Mouse (Mus musculus): ENCODE measurements around the gene Gtf2h3. TPM values are rescaled to one million over a fixed set of nuclear protein-coding genes. Genes with fewer than 3 reads are reported as not detected.

The Gtf2h3 gene
- polyA plus RNA-seq (2015; fragmentation: Nextera tagmentation; extraction: Ambion mirVana): 21.0 and 33.0 TPM in 2 replicates

DNA sequence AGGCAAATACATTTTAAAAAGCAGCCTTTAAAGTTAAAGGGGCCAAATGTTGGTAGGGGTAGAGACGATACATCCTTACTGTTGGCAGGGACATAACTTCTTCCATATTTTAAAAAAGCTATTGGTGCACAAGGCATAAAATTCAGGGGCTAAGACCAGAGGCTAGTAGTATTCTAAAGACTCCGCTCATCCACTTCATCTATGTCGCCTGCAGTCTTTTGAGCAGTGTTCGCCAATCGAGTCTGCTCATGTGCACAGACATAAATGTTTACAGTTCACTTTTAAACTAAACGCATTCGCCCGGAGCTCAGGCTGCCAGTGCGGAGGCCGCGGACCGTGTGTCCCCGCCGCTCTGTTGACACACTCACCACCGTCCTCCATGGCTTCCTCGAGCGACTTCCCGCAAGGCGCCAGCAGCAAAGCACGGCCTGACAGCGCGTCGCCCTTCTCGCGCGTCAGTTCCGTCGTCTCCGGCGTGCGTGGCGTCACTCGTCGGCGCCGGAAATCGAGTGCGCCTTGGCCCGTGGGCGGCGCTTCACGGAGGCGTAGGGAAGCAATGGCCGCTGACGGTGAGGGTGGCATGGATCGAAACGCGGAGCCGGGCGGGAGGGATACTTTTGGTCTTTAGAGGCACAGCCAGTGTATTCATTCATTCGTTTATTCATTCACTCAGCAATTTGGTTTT, at the start of gene Gtf2h3, which contains the start of gene Eif2b1:
TSS of gene Gtf2h3 (plus strand) at position 508 of the 685 bp plus-strand sequence.
TSS of gene Eif2b1 (minus strand) at position 499 of the 685 bp plus-strand sequence.

DNA sequence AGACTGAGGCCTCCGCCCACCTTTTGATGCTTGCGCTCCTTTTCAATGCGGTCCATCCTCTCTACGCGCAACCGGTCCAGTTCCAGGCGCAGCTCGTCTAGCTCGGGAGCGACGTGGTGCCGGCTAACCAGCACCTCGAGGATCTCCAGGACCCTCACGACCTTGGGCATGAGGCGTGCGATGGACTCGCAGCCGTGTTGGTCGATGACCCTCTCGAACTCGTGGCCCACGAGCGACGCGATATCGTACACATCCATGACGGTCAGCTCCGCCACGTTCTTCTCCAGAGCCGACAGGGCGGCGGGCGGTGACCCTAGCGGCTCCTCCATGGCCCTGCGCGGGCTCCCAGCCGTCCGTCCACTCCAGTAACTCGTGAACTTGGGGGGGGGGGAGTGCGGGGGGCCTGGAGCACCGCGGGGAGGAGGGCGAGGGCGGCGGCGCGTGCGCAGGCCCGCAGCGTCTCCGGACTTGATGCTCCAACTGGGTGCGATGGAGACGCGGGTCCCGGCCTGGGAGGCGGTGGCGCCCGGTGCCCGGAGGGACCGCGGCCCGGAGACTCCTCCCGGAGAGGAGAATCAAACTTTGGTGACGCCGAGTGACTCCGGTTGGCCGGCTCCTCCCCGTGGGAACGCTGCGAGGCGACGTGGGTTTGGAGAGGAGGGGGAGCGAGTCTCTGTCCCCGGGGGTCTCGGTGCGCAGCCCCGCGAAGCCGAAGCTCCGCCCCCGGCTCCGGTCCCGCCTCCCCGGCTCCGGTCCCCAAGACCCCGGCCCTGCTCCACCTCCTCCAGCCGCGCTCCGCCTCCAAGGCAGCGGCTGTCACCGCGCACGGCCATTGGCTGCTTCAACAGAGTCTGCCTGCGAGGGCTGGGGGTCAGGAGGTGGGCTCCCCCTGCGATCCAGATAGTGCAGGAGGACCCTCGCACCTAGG, 48.0 kb upstream of the Gtf2h3 start, which contains the start of gene Rilpl1:
TSS of gene Rilpl1 (minus strand) at position 737 of the 928 bp plus-strand sequence.

DNA sequence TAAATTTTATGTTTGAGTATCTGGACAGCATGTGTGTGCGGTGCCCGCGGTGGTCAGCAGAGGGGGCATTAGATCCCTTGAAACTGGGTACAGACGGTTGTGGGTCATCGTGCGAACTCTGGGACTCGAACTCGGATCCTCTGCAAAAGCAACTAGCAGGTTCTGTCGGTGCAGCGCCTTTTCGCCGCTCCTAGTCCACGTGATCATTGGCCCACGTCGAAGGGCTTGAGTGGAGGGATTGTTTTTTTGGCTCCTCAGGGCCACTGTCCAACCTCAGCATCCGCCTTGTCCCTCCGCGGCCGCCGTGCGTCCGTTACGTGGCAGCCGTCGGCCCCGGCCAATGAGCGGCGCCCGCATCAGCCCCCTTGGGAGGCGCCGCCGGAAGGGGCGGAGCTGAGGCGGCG, 38.6 kb upstream of the Gtf2h3 start, which contains the start of gene Tmed2:
TSS of gene Tmed2 (plus strand) at position 313 of the 404 bp plus-strand sequence.

DNA sequence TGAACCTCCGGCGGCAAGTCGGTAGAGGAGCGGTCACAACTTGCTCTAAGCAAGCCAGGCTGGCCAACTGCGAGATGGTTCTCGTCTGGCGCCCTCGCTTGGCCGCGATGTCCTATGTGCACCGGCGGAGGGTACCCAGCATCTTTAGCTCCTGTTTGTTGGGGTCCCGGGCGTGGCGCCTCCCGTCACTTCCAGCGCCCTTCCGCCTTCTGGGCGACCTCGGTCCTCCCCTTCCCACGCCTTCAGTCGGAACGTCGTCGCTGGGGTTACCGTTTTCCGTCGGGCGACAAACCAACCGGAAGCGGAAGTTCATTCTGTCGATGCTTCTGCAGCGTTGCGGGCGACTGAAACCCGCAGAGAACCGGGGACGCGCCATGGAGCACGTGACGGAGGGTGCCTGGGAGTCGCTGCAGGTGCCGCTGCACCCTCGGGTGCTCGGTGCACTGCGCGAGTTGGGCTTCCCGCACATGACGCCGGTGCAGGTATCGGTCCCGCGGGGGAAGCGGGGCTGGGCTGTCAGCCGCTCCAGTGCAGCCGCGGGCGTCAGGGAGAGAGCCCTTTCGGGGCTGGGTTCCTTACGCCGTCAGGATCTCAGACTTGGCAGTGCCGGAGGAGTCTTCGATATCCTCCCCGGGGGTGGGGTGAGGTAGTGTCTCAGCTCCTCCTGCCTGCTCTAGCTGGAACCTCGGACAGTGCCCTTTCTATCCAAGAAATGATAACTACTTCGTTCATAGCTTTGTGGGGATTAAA, 26.2 kb upstream of the Gtf2h3 start, which contains the start of gene Ddx55:
TSS of gene Ddx55 (plus strand) at position 307 of the 750 bp plus-strand sequence.

DNA sequence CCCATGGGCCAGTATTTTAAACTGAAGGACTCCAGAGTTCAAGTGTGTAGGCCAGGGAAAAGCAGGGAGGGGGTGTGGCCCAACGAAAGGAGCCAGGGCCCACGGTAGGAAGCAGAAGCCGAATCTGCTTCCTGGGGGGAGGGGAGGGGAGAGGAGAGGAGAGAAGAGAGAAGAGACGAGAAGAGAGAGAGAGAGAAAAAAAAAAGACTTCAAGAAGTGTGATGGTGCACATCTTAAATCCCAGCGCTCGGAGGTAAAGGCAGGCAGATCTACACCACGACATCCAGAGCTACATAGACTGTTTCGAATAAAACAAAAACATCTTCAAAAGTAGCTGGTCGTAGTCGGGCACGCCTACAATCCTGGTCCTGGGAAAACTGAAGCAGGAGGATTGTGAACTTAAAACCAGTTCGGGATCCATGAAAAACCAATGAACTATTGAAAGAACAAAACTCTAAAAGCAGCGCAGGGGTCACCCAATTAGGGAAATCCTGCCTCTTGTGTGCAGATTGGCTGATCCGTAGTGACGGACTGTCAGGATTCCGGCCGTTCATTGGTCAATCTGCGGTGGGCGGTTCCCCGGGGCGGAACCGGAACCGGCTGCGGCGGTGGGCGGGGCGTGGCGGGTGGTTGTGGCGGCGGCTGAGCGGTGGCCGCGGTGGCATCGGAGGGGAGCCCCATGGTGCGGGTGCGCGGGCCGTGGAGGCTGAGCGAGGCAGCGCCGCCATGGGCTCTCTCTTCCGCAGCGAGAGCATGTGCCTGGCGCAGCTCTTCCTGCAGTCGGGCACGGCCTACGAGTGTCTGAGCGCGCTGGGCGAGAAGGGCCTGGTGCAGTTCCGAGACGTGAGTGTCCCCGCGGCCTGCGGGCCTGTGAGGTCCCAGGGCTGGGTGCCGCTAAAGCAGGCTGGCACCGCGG, 49.8 kb downstream of the Gtf2h3 start, which contains the start of gene Atp6v0a2:
TSS of gene Atp6v0a2 (plus strand) at position 129 of the 916 bp plus-strand sequence.

Other genes with a start within 250 kb of the Gtf2h3 start
- gene Cdk2ap1, start 216.1 kb upstream of the Gtf2h3 start, polyA plus RNA-seq (2015; fragmentation: Nextera tagmentation; extraction: Ambion mirVana): 91.9 and 124 TPM in 2 replicates
- 32.4 and 48.5 TPM in 2 replicates for gene Sbno1, start 153.1 kb upstream of the Gtf2h3 start, polyA plus RNA-seq (2015; fragmentation: Nextera tagmentation; extraction: Ambion mirVana)
- gene Kmt5a, start 139.2 kb upstream of the Gtf2h3 start, polyA plus RNA-seq (2015; fragmentation: Nextera tagmentation; extraction: Ambion mirVana): 35.3 and 63.5 TPM in 2 replicates
- gene Rilpl2, start 100.8 kb upstream of the Gtf2h3 start, polyA plus RNA-seq (2015; fragmentation: Nextera tagmentation; extraction: Ambion mirVana): 43.9 and 45.9 TPM in 2 replicates
- gene Snrnp35, start 96.0 kb upstream of the Gtf2h3 start, polyA plus RNA-seq (2015; fragmentation: Nextera tagmentation; extraction: Ambion mirVana): 10.2 and 10.6 TPM in 2 replicates
- 16.7 and 18.7 TPM in 2 replicates for gene Rilpl1, start 47.7 kb upstream of the Gtf2h3 start, polyA plus RNA-seq (2015; fragmentation: Nextera tagmentation; extraction: Ambion mirVana)
- gene Tmed2, start 38.4 kb upstream of the Gtf2h3 start, polyA plus RNA-seq (2015; fragmentation: Nextera tagmentation; extraction: Ambion mirVana): 318 and 430 TPM in 2 replicates
- gene Ddx55, start 26.3 kb upstream of the Gtf2h3 start, polyA plus RNA-seq (2015; fragmentation: Nextera tagmentation; extraction: Ambion mirVana): 6.5 and 8.2 TPM in 2 replicates
- gene Eif2b1, start within 50 bp of the Gtf2h3 start, polyA plus RNA-seq (2015; fragmentation: Nextera tagmentation; extraction: Ambion mirVana): 45.0 and 67.7 TPM in 2 replicates
- 14.9 and 30.9 TPM in 2 replicates for gene Atp6v0a2, start 49.4 kb downstream of the Gtf2h3 start, polyA plus RNA-seq (2015; fragmentation: Nextera tagmentation; extraction: Ambion mirVana)
- gene Dnah10, start 145.9 kb downstream of the Gtf2h3 start, polyA plus RNA-seq (2015; fragmentation: Nextera tagmentation; extraction: Ambion mirVana): 0.08 and 0.12 TPM in 2 replicates

Measured in adrenal gland, postnatal 0 days (tissue).